21 mouse cellular contexts compared by ENCODE assay signal in genomic region chr7:83145551-83145950, GRCm38 (mm10).
DNase-seq lines count a peak whose midpoint lies in the region; ATAC-seq and TF ChIP-seq lines count a peak whose summit lies in the region.
"Had no signal": no experiment of that assay in that cellular context is flagged by ENCODE, and none has a peak within 500 bp of the region (broad histone marks: within the 10 kb centered on the region; RNA-seq: fewer than 3 reads in every experiment).

No protein-coding gene starts in this region.

- no peak overlapping the region for H3K4me2 ChIP-seq in midbrain, embryonic 16.5 days (ENCODE audit: low read length)
- no peak overlapping the region for H3K4me2 ChIP-seq in midbrain, embryonic 15.5 days
- H3K4me2 ChIP-seq: embryonic facial prominence, embryonic 15.5 days; heart, embryonic 13.5 days had no signal

- peak; percentile 62; the same call in 1 of the 2 replicates for ATAC-seq in midbrain, embryonic 16.5 days
- no peak for ATAC-seq in midbrain, embryonic 15.5 days (replicated peaks)
- ATAC-seq: intestine, embryonic 16.5 days had no signal

- peak; percentile 16 to 18 for DNase-seq in frontal cortex, adult 2 months (ENCODE audit: extremely low spot score in 1 of 2, low spot score in 1 of 2)
- no peak for DNase-seq in frontal cortex, postnatal 10 days (ENCODE audit: low spot score in 2 of 2)
- DNase-seq in brain, embryonic 14.5 days (ENCODE audit: low read depth) = peak; percentile 11
- peak; percentile 63 for DNase-seq in telencephalon, adult 2 months (ENCODE audit: low read depth, low spot score)
- DNase-seq in spleen, postnatal 14 days (ENCODE audit: low spot score in 2 of 2) = no peak
- DNase-seq: adrenal gland, adult 2 months; adrenal gland, postnatal 25 days; cerebellum, adult 11 months; cerebellum, adult 8-10 months; cerebellum, postnatal 14 days; embryo, embryonic 11 days; gastrocnemius, adult 2 months; gastrocnemius, postnatal 36 days; heart, postnatal 36 days had no signal

- no peaks in the 10 kb centered on the region for H3K27me3 ChIP-seq in midbrain, embryonic 16.5 days (ENCODE audit: control insufficient read depth, insufficient read depth, low read depth, low read length)
- H3K27me3 ChIP-seq in midbrain, embryonic 15.5 days (replicated peaks) = no peaks in the 10 kb centered on the region
- H3K27me3 ChIP-seq: embryonic facial prominence, embryonic 15.5 days; heart, embryonic 13.5 days had no signal

- H3K27ac ChIP-seq in midbrain, embryonic 16.5 days (ENCODE audit: low read length) = no peak overlapping the region
- H3K27ac ChIP-seq in midbrain, embryonic 15.5 days = no peak overlapping the region
- H3K27ac ChIP-seq: embryonic facial prominence, embryonic 15.5 days; forebrain, embryonic 10.5 days; gastrocnemius, adult 2 months; heart, embryonic 13.5 days had no signal

- no peaks in the 10 kb centered on the region for H3K4me1 ChIP-seq in midbrain, embryonic 16.5 days (ENCODE audit: control insufficient read depth, insufficient read depth, low read length)
- H3K4me1 ChIP-seq in midbrain, embryonic 15.5 days = no peaks in the 10 kb centered on the region
- H3K4me1 ChIP-seq: embryonic facial prominence, embryonic 15.5 days had no signal

- 81% methylated on average over 5 of the region's 5 CpGs for WGBS in midbrain, embryonic 16.5 days
- 82% methylated on average over 5 of the region's 5 CpGs for WGBS in midbrain, embryonic 15.5 days

- TF ChIP-seq CTCF in brain, embryonic 14.5 days (IDR thresholded peaks at IDR 0.05; ENCODE audit: borderline replicate concordance, extremely low read depth, insufficient read depth, insufficient read length) = no peak

- no peak for TF ChIP-seq POLR2A in brain, embryonic 14.5 days (IDR thresholded peaks at IDR 0.05; ENCODE audit: borderline replicate concordance, extremely low read depth, insufficient read depth, insufficient read length, poor library complexity, severe bottlenecking)

- no peak overlapping the region for H3K4me3 ChIP-seq in midbrain, embryonic 16.5 days (ENCODE audit: low read depth, low read length)
- no peak overlapping the region for H3K4me3 ChIP-seq in midbrain, embryonic 15.5 days
- H3K4me3 ChIP-seq: embryonic facial prominence, embryonic 15.5 days; erythroblast, embryonic 14.5 days; forebrain, embryonic 10.5 days; gastrocnemius, adult 2 months; heart, embryonic 13.5 days had no signal

- H3K9me3 ChIP-seq in midbrain, embryonic 16.5 days (replicated peaks; ENCODE audit: control insufficient read depth, low read length, poor library complexity, severe bottlenecking) = no peaks in the 10 kb centered on the region
- no peaks in the 10 kb centered on the region for H3K9me3 ChIP-seq in midbrain, embryonic 15.5 days
- H3K9me3 ChIP-seq: embryonic facial prominence, embryonic 15.5 days; forebrain, embryonic 10.5 days; heart, embryonic 13.5 days had no signal

- H3K9ac ChIP-seq in midbrain, embryonic 16.5 days (ENCODE audit: low read depth, low read length) = no peak overlapping the region
- no peak overlapping the region for H3K9ac ChIP-seq in midbrain, embryonic 15.5 days
- H3K9ac ChIP-seq: embryonic facial prominence, embryonic 15.5 days; heart, embryonic 13.5 days had no signal

- H3K36me3 ChIP-seq in midbrain, embryonic 16.5 days (ENCODE audit: control insufficient read depth, insufficient read depth, low read length) = no peaks in the 10 kb centered on the region
- H3K36me3 ChIP-seq in midbrain, embryonic 15.5 days (replicated peaks) = no peaks in the 10 kb centered on the region
- H3K36me3 ChIP-seq: embryonic facial prominence, embryonic 15.5 days; forebrain, embryonic 10.5 days; heart, embryonic 13.5 days had no signal

Comparison
In these comparisons a context has a peak if more than half of its experiments do, and no peak if none do; other contexts are left out.
1. DNase-seq: peak in frontal cortex, adult 2 months (2 of 2), brain, embryonic 14.5 days (single experiment) and telencephalon, adult 2 months (single experiment); none in frontal cortex, postnatal 10 days (0 of 2) and spleen, postnatal 14 days (0 of 2).